In the genomic region with DNA sequence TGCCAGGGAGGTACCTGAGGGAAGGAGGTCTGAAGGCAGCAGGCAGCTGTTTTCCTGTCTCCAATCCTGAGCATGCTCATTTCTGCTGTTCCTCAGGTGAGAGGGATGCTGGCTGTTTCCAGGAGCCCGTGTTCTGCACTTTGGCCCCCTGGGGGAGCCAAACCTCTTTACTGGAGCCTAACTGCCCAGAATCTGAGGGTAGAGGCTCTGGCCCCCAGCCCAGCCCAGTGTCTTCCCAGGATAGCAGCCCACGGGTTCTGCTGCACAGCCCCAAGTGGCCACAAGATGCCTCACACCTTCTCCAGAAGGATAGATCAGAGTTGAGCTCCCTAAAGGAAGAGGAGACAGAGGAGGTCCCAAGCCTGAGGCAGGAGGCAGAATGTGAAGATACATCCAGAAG, we compare ENCODE assay signal across 19 mouse cellular contexts. TPM values are rescaled to one million over a fixed set of nuclear protein-coding genes. Genes with fewer than 3 reads are reported as not detected.
DNase-seq lines count a peak whose midpoint lies in the region; ATAC-seq and TF ChIP-seq lines count a peak whose summit lies in the region.
"Had no signal": no experiment of that assay in that cellular context is flagged by ENCODE, and none has a peak within 500 bp of the region (broad histone marks: within the 10 kb centered on the region; RNA-seq: fewer than 3 reads in every experiment).

No protein-coding gene starts in this region.

- no peak for DNase-seq in thymus, adult 2 months
- DNase-seq in thymus, postnatal 36 days = no peak
- peak; percentile 30 for DNase-seq in R1 (ENCODE audit: low read depth, low spot score)
- DNase-seq in stomach, postnatal 0 days (ENCODE audit: low spot score) = no peak
- DNase-seq in left cerebral cortex, adult 8-10 months (ENCODE audit: low spot score in 2 of 2) = no peak
- DNase-seq: adrenal gland, postnatal 14 days; B cell, adult 2 months; cerebellum, adult 11 months; heart, adult 18-20 months; heart, postnatal 36 days; kidney, adult 2 months; kidney, postnatal 25 days; layer of hippocampus, adult 9-11 months; lung, postnatal 14 days had no signal

- no peaks in the 10 kb centered on the region for H3K36me3 ChIP-seq in intestine, postnatal 0 days (ENCODE audit: control insufficient read depth, insufficient read depth)
- H3K36me3 ChIP-seq in intestine, embryonic 15.5 days = no peaks in the 10 kb centered on the region
- peaks cover 76% of the 10 kb centered on the region for H3K36me3 ChIP-seq in thymus, adult 2 months (ENCODE audit: control insufficient read depth, insufficient read depth, low read length)
- H3K36me3 ChIP-seq in stomach, postnatal 0 days (ENCODE audit: control insufficient read depth, insufficient read depth, low read length) = no peaks in the 10 kb centered on the region
- H3K36me3 ChIP-seq: heart, embryonic 13.5 days; hindbrain, embryonic 15.5 days had no signal

- H3K27me3 ChIP-seq in intestine, postnatal 0 days (replicated peaks; ENCODE audit: control insufficient read depth, insufficient read depth, low read length) = no peaks in the 10 kb centered on the region
- no peaks in the 10 kb centered on the region for H3K27me3 ChIP-seq in intestine, embryonic 15.5 days (replicated peaks)
- no peaks in the 10 kb centered on the region for H3K27me3 ChIP-seq in thymus, adult 2 months (ENCODE audit: control insufficient read depth, insufficient read depth, low read length)
- H3K27me3 ChIP-seq in stomach, postnatal 0 days (ENCODE audit: control insufficient read depth, insufficient read depth, low read length) = no peaks in the 10 kb centered on the region
- H3K27me3 ChIP-seq: heart, embryonic 13.5 days; hindbrain, embryonic 15.5 days; liver, embryonic 15.5 days had no signal

- H3K9me3 ChIP-seq in intestine, postnatal 0 days (ENCODE audit: control insufficient read depth) = no peaks in the 10 kb centered on the region
- no peaks in the 10 kb centered on the region for H3K9me3 ChIP-seq in intestine, embryonic 15.5 days
- H3K9me3 ChIP-seq in stomach, postnatal 0 days (ENCODE audit: control insufficient read depth, low read length) = no peaks in the 10 kb centered on the region
- H3K9me3 ChIP-seq: heart, embryonic 13.5 days; hindbrain, embryonic 15.5 days; liver, embryonic 15.5 days had no signal

- WGBS in intestine, postnatal 0 days = 23% methylated on average over 2 of the region's 2 CpGs
- 14% methylated on average over 2 of the region's 2 CpGs for WGBS in intestine, embryonic 15.5 days
- WGBS in thymus, adult 2 months = 80% methylated on average over 2 of the region's 2 CpGs
- WGBS in stomach, postnatal 0 days = 11% methylated on average over 2 of the region's 2 CpGs

- no peak overlapping the region for H3K27ac ChIP-seq in intestine, postnatal 0 days (ENCODE audit: low read depth, low read length)
- no peak overlapping the region for H3K27ac ChIP-seq in intestine, embryonic 15.5 days
- H3K27ac ChIP-seq in thymus, adult 2 months (ENCODE audit: control insufficient read depth, insufficient read depth, low read length) = no peak overlapping the region
- no peak overlapping the region for H3K27ac ChIP-seq in stomach, postnatal 0 days (replicated peaks)
- H3K27ac ChIP-seq: heart, embryonic 13.5 days; hindbrain, embryonic 15.5 days; liver, embryonic 15.5 days had no signal

- TF ChIP-seq EP300 in stomach, postnatal 0 days (optimal IDR thresholded peaks at IDR 0.05) = no peak

- TF ChIP-seq POLR2A in thymus, adult 2 months (IDR thresholded peaks at IDR 0.05; ENCODE audit: control insufficient read depth, extremely low read depth, insufficient read depth, low read length, poor library complexity) = no peak

- H3K9ac ChIP-seq in intestine, postnatal 0 days (ENCODE audit: low read depth, low read length) = no peak overlapping the region
- H3K9ac ChIP-seq in intestine, embryonic 15.5 days = no peak overlapping the region
- no peak overlapping the region for H3K9ac ChIP-seq in stomach, postnatal 0 days (ENCODE audit: low read length)
- H3K9ac ChIP-seq: heart, embryonic 13.5 days; hindbrain, embryonic 15.5 days; liver, embryonic 15.5 days had no signal

- ATAC-seq in intestine, postnatal 0 days = no peak
- no peak for ATAC-seq in intestine, embryonic 15.5 days
- ATAC-seq in stomach, postnatal 0 days (ENCODE audit: low FRiP score, low TSS enrichment) = no peak

- no peak overlapping the region for H3K4me3 ChIP-seq in intestine, postnatal 0 days (ENCODE audit: low read depth, low read length)
- no peak overlapping the region for H3K4me3 ChIP-seq in intestine, embryonic 15.5 days (replicated peaks)
- no peak overlapping the region for H3K4me3 ChIP-seq in thymus, adult 2 months (ENCODE audit: control insufficient read depth, insufficient read depth, low read length)
- H3K4me3 ChIP-seq in stomach, postnatal 0 days (ENCODE audit: low read depth, low read length) = no peak overlapping the region
- H3K4me3 ChIP-seq: heart, embryonic 13.5 days; hindbrain, embryonic 15.5 days; liver, embryonic 15.5 days had no signal

- TF ChIP-seq CTCF in intestine, postnatal 0 days (IDR thresholded peaks at IDR 0.05; ENCODE audit: low read depth) = peak; percentile 33
- 0 out of 2 replicates have a peak, but pooled peaks have one; percentile 38 for TF ChIP-seq CTCF in thymus, adult 2 months (IDR thresholded peaks at IDR 0.05; ENCODE audit: borderline replicate concordance, control insufficient read depth, extremely low read depth, insufficient read depth, low read length, poor library complexity)
- TF ChIP-seq CTCF in stomach, postnatal 0 days (IDR thresholded peaks at IDR 0.05; ENCODE audit: low read depth) = peak; percentile 40

- H3K4me2 ChIP-seq in intestine, postnatal 0 days (replicated peaks; ENCODE audit: low read depth) = no peak overlapping the region
- H3K4me2 ChIP-seq in intestine, embryonic 15.5 days (replicated peaks) = no peak overlapping the region
- no peak overlapping the region for H3K4me2 ChIP-seq in stomach, postnatal 0 days (replicated peaks; ENCODE audit: low read depth)
- H3K4me2 ChIP-seq: heart, embryonic 13.5 days; hindbrain, embryonic 15.5 days; liver, embryonic 15.5 days had no signal

- no peaks in the 10 kb centered on the region for H3K4me1 ChIP-seq in intestine, postnatal 0 days (replicated peaks; ENCODE audit: control insufficient read depth, insufficient read depth, low read length)
- H3K4me1 ChIP-seq in intestine, embryonic 15.5 days (replicated peaks) = no peaks in the 10 kb centered on the region
- peaks cover 4% of the 10 kb centered on the region for H3K4me1 ChIP-seq in thymus, adult 2 months (replicated peaks; ENCODE audit: control insufficient read depth, insufficient read depth, low read length)
- H3K4me1 ChIP-seq in stomach, postnatal 0 days (replicated peaks; ENCODE audit: control insufficient read depth, insufficient read depth) = no peaks in the 10 kb centered on the region
- H3K4me1 ChIP-seq: hindbrain, embryonic 15.5 days; liver, embryonic 15.5 days had no signal

RNA-seq across cellular contexts. Expression of gene Psd4, which starts 29.7 kb away (rescaled TPM):
- 5.2 and 5.4 TPM in 2 replicates for polyA plus RNA-seq in intestine, postnatal 0 days (2015; fragmentation: Nextera tagmentation; extraction: Ambion mirVana)
- polyA plus RNA-seq in intestine, embryonic 15.5 days (2015; fragmentation: Nextera tagmentation; extraction: Ambion mirVana) = 5.5 and 6.3 TPM in 2 replicates
- polyA plus RNA-seq in thymus, adult 2 months (2012; rRNA removed) = 87.7 and 95.6 TPM in 2 replicates
- 9.2 and 10.2 TPM in 2 replicates for polyA plus RNA-seq in stomach, postnatal 0 days (2015; fragmentation: Nextera tagmentation; extraction: Ambion mirVana)
- 1 to 10 TPM in 3 of 4 experiments, under 1 TPM in 1; 0.95 to 3.3 (median 1.8) TPM for total RNA-seq in left cerebral cortex, adult 8-10 months (2022)
